Mouse (Mus musculus) layer of hippocampus, adult 8-10 months (tissue): ENCODE data around the gene Smim14. TPM values are rescaled to one million over a fixed set of nuclear protein-coding genes. Genes with fewer than 3 reads are reported as not detected.
"Not testable (repeated sequence)": the region's sequence is repeated elsewhere in the genome, so short reads cannot be mapped to it uniquely, and the experiment has no call there.

Experiments
- DNase-seq, 2 experiments: peaks; one replicate each; pipeline ENCODE4 v3.0.0; 2022; ENCODE audit warnings: low spot score in 2 of 2
- total RNA-seq, 4 experiments: library from RNA; stranded (reverse); gene quantifications; 2 replicates each; pipeline ENCODE4 v1.2.4; 2022

Smim14 gene
- total RNA-seq, 4 experiments from 2014 or later = 147 to 159 (median 153) TPM

GRCm38 (mm10) chr5:65524831-65525230, 12.2 kb downstream of the Smim14 start:
- no peak for DNase-seq

- no peak for DNase-seq
These were observed 15.2 kb downstream of the Smim14 start for GRCm38 (mm10) chr5:65521803-65522202.

- DNase-seq = no peak
These were observed 22.2 kb downstream of the Smim14 start for GRCm38 (mm10) chr5:65514635-65515278.

- no peak for DNase-seq
These were observed 23.5 kb downstream of the Smim14 start for GRCm38 (mm10) chr5:65513506-65513905.

GRCm38 (mm10) chr5:65508395-65508794, 28.6 kb downstream of the Smim14 start:
- DNase-seq = no peak

- no peak for DNase-seq
These were observed 31.2 kb downstream of the Smim14 start for GRCm38 (mm10) chr5:65505786-65506185.

GRCm38 (mm10) chr5:65501407-65501806, 35.6 kb downstream of the Smim14 start:
- no peak for DNase-seq

- no peak for DNase-seq
These were observed 36.8 kb downstream of the Smim14 start for GRCm38 (mm10) chr5:65500231-65500630.

- peak; percentile 96 for DNase-seq
These were observed 44.1 kb downstream of the Smim14 start, which contains the start of gene Gm43552 for GRCm38 (mm10) chr5:65492716-65493531. TSS of gene Gm43552 (minus strand) at chr5:65492833.

GRCm38 (mm10) chr5:65491767-65492715, 44.9 kb downstream of the Smim14 start:
- DNase-seq = peak; percentile 49 to 52

- no peak for DNase-seq
These were observed 47.2 kb downstream of the Smim14 start for GRCm38 (mm10) chr5:65489830-65490229.

- DNase-seq = no peak
These were observed 48.3 kb downstream of the Smim14 start for GRCm38 (mm10) chr5:65488725-65489124.

GRCm38 (mm10) chr5:65487381-65487780, 49.6 kb downstream of the Smim14 start:
- no peak for DNase-seq

- DNase-seq = no peak
These were observed 50.5 kb downstream of the Smim14 start for GRCm38 (mm10) chr5:65486514-65486913.

- DNase-seq = no peak
These were observed 54.0 kb downstream of the Smim14 start for GRCm38 (mm10) chr5:65482996-65483395.

- DNase-seq = no peak
These were observed 56.5 kb downstream of the Smim14 start for GRCm38 (mm10) chr5:65480511-65480910.

- DNase-seq = no peak
These were observed 57.1 kb downstream of the Smim14 start for GRCm38 (mm10) chr5:65479681-65480445.

- no peak for DNase-seq
These were observed 58.8 kb downstream of the Smim14 start for GRCm38 (mm10) chr5:65478224-65478623.

GRCm38 (mm10) chr5:65476739-65477138, 60.2 kb downstream of the Smim14 start:
- not testable (repeated sequence) for DNase-seq

- DNase-seq = no peak
These were observed 61.2 kb downstream of the Smim14 start for GRCm38 (mm10) chr5:65475806-65476205.

- no peak for DNase-seq
These were observed 67.2 kb downstream of the Smim14 start for GRCm38 (mm10) chr5:65469766-65470165.
